Mouse (Mus musculus): ENCODE measurements around the gene Kalrn.
A peak's percentile ranks its signal among the peaks of the same experiment; 100 is the strongest.

Kalrn gene

DNA sequence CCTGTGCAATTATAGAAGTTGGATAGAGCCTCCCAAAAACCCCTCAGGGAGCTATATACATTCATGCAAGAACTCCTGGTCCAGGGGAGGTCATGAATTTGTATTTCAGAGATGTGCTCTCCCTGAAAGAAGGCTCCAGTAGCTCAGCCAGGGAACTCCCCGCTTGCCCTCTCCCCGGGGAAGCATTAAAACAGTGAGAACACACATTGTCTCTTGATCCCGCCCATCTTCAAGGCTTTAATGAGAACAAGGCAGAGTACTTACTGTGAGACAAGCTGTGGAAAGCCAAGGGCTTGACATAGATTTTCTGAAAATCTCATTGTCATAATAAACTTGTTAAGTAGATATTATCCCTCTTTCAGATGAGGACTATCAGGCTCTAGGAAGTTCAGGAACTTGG is 155.4 kb downstream of the Kalrn start:
- DNase-seq, result no peak

DNA sequence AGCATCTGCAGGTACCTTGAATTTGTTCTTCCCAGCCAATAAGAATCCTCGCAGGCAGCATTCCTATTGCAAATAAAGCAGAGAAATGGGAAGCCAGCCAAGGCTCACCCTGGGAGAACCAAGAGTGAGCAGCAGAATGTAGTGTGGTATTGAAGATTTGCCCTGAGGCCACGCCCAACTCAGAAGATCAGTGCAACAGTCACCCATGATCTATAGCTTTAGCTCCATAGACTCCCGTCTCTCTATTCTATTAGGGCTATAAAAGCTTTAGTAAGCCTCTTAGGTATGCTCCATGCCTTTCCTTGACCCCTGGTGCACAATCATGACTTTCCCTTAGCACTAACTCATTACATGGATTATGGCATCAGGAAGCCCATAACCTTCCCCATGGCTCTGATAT is 155.9 kb downstream of the Kalrn start:
- DNase-seq, result no peak

DNA sequence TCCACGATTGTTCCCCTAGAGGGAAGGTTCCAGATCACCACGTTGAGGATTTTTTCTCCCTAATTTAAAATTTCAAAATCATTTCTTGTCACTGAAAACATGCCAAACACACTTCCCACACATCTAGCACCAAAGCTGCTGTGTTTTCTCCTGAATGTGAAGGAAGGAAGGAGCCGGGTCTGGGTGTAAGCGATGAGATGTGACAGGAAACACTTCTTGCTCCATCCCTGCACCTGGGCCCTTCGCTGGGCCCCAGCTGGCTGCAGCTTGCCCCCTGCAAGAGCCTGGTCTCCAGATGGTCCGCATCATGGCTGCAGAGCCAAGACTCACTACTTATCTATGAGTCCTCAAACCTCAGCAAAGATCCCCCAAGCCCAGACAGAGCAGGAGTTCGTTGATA is 158.8 kb downstream of the Kalrn start:
- peak; percentile 46 for DNase-seq

DNA sequence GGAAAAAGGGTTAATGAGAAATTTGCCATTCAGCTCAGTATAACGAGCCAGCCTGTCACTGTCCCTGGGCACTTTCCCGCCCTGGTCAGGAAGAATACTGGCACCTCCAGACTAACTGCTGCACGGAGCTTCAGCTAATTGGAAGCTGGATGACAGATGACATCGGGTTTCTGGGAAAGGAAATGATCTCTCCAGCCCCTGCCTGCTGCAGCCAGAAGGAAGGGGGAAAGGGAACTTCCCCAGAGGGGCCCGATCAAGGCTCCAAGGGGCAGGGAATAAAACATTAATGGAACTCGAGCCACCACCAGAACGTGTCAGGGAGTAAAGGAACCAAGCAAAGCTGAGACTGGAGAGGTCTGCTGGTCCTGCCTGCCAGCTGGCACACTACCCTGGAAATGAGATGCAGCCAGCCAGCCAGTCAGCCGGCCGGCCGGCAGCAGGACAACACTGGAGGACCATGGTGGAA is 159.4 kb downstream of the Kalrn start:
- DNase-seq, result peak; percentile 65

DNA sequence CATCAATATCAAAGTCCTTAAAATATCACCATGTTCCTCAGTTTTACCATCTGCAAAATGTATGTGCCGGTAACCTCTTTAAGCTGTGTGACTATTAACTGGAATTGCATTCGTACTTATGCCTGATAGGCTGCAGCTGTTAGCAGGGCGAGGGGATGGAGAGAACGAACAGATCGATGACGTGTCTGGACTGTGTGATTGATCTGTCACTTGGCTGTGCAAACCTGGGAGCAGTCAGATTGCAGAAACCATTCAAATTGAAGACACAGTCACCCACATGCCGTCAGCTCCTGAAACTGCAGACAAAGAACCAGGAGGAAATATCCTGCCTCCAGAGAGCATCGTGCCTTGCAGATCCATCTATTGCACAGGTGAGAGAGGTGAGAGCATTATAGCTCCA is 166.3 kb downstream of the Kalrn start:
- no peak for DNase-seq

DNA sequence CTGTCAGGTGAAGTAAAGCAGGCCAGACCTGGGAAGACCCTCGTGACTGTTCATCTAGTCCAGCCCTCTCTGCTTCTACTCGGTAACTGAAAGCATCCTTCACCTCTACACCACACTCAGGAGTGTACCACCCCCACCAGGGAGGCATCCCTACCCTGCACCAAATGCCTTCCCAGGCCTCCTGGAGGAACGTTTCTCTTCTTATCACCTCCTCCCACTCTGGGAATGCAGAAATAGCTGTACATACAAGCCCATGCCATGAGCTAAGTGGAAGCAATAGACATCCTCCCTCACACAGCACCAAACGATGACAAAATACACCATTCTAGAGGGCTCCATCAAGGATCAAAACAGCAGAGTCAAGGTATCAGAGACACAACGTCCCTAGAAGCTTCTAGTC is 168.2 kb downstream of the Kalrn start:
- no peak for DNase-seq

DNA sequence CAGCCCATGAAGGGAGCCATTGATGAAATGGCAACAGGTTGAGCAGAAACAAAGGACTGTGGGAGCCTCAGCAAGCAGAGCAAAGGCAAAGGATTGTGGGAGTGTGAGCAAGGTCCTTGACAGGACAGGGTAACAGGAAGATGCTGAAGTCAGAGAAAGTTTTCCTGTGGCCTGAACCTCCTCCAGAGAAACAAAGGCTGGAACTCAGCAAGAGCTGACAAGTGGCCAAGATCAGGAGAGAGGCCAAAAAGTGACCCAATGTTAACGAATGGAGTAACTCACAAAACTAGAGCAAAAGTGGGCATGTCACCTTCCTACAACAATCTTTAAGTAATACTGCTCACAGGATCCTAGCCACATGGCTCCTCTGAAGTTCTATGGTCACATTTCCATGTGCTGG is 172.1 kb downstream of the Kalrn start:
- DNase-seq, result no peak

DNA sequence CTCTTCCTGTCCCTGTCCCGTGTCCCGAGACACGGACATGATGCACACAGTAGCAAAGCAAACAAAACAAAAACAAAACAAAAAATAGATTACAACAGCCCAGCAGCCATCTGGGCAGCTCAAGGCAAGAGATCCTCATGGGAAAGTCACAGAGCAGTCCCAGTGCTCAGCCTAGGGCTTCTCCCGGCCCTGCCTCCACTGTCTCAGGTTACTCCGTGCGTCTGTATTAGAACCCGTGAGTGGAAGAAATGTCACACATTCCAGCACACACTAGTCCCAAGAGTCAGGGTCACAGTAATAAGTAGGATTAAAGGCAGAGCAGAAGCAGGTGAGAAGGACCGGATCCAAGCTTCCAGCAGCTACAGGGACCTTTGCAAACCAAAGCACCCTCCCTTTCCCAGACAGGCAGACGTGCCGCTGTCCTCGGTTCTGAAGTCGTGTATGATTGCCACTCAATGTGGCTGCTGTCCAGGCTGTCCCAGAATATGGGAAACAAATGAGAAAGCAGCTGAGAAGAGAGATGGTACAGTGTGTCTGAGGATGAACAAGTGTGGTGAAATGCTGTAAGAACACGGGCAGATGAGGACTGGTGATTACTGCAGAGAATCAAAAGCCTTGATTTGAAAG is 173.1 kb downstream of the Kalrn start:
- peak; percentile 72 for DNase-seq

DNA sequence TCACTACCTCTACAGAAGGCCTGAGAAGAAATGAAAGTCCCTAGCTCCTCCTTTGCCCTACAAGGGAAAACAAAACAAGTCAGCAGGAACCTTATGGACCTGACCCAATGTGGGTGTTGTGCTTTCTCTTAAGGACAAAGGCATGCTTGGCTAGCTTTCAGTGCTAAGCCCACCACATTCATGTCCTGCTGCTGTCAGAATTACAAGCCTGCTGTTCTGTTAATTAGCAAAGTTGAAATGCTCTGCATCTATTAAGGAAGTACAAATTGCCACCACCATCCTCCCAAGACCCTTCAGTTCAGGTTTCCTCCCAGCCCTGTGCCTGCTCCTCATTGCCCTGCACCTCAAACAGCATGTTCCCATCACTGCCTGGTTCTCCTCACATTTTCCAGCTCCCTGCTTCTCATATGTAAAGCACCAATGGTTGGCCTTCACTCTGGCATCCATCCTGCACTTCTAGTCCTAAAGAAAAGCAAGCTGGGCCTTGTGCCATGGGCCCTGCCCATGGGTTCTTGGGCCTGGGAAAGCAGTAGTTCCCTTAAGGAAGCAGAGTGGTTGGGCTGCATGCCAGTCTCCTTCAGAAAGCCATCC is 178.0 kb downstream of the Kalrn start:
- peak; percentile 80 for DNase-seq

DNA sequence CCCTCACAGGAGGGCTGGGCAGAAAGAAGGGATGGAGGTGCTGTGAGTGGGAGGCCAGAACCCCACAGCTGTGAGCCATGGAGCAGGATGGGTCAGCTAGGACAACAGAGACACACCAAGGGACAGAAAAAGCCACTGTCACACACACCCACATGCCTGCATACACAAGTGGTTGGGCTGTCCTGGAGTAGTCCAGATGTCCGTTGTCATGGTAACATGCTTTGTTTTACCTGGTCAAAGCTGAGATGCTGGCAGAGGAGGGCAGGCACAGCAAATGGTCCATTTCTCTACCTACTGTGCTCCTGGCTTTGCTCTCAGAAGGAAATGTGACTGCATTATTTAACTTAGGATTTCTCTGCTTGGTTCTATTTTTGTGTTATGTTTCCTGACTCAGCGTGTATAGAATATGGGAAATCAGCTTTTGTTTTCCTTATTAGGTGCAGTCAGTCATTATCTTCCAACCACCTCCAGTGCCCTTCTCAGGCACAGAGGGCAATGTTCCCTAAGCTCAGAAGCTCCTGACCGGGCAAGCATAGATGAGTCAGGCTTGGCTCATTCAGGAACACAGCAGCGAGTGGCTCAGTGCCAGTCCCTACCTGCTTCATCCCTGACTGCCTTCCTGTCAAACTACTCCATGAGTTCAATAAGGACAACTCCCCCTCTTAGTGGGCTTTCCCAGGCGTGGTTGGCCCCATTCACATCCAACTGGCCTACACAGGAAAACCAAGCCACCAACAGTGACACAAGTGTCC is 183.6 kb downstream of the Kalrn start:
- DNase-seq, result no peak

DNA sequence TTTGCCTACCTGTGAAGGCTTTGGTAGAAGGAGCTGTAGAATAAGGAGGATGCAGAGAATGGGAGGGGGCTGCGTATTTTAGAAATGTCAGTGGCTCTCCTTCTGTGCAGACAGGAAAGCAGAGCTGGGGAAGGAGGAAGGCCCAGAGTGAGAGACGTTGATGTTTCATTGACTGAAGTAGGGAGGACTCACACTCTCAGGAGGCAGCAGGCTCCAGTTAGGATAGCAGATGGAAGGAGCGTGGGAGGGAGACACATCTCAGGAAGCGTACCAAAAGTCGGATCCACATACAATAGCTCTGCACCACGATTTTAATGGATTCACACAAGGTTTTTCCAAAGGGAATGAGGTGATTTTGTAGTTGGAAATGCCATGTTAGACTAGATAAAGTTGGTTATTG is 184.5 kb downstream of the Kalrn start:
- no peak for DNase-seq

DNA sequence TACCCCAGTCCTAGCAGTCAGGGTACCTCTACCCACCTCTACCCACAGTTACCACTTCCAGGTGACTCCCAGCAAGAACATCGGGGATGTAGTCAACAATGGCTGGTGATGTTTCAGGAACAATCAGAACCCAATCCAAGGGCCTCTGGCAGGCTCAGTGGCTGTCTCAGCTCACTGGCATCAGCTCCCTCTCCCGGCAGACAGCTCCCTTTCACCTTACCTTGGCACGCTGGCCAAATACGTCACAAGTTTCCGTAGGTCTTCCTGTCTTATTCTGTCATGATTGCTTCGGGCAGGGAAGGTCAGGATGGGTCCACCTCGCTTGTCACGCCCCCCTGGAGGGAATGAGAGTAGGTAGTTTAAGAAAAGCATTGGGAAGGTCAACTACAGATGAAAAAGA is 188.3 kb downstream of the Kalrn start:
- DNase-seq, result no peak

DNA sequence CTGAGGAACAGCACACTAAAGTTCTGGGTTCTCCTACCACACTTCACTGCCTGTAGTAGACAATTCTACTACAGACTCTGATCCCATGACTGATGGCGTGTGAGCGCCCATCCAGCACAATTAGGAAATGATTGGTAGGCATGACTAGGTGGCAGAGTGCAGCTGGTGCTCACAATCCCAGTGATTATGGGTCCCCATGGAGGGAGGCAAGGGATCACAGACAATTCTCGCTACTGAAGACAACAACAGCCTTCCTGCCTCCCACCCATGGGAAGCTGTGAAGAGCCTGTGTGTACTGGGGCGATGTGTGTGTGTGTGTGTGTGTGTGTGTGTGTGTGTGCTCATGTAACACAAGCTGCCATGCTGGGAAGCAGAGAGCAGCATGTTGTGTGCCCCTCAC is 190.3 kb downstream of the Kalrn start:
- no peak for DNase-seq

DNA sequence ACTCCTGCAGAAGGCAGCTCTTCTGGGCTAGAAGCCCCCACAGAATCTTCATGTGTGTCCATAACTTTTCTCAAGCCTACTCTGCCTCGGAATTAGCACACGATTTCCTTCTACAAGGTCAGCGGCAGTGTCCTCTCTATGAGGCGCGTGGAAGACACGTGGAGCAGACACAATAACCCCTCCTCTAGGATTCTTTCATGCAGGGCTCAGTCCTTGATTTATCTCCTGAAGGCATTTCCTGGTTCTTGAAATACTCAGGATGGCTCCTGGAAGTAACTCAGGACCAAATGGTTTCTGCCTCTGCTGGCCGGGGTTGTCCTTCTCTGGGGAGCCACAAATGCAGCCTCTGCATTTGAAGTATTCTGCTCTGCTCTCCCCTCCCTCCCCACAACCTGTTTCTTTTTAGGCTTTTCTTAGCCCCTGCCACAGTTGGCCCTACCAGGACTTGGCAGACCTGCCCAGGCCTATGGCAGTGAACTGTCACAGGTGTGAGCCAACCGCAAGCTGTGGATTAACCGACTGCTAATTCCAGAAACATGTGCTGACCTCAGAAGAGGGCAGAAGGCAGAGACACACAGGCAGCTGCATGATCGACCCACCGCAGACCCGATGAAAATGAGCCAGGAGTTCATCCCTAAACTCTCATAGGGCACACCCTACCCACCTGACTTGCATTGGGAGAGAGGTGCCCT is 197.0 kb downstream of the Kalrn start:
- DNase-seq, result no peak

DNA sequence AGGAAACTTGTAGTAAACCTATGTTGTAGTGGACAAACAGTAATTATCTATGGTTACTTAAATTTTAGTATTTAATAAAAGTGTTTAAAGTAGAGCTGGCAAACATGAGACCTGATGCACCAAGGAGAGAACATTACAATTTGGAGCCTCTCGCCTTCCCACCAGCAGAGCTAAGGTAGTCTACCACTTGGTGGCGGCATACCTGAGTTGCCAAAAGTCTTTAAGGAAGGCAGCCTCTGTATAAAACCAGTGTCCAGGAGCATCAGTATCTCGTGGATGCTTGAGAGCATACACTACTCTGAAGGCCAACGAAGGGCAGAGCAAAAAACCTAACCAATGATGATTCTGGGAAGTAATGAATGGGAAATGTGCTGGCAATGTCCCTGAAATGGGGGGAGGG is 199.8 kb downstream of the Kalrn start:
- DNase-seq, result no peak

DNA sequence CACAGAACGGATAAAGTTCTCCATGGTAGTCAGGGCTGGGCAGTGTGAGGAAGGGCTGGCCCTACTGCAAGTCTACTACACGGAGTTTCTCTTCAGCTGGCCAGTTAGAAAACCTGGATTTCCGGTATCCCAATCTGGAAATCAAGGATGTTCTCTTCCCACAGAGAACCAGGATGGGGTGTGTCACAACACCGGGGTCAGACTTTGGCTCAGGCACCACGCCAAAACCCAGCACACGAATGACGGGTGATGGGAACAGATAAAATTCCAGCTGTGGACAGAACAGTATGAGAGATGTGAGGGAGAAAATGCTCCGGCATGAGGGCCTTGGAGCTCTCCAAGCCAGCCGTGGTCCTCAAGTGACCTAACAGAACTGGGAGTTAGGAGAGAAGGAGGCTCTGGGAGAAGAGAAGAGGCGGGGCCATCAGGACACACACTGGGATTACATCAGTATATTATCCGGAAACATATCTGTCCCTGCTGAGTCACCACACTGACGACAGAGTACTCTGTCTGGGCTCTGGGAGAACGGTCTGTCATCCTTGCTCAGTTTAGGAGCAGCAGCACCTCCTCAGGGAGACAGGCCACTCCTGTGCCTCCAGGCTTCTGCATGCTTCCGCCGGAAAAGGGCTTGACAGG is 201.1 kb downstream of the Kalrn start:
- peak; percentile 69 for DNase-seq

DNA sequence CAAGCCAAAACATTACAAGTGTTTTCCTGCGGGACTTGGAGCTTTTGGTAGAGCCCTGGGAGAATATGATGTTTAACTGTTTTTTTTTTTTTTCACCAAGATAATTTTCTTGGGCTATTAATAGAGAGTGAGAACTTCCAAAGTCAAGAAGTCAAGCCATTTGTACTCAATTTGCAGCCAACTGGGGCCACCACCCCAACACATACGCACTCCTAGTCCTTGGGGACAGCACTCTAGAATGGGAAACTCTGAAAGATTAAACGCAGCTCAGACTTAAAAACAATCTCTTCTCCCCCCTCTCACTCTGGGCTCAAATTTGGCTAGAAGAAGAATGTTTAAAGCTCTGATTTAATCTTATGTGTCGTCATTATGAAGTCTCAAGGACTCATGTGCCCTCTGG is 214.1 kb downstream of the Kalrn start:
- no peak for DNase-seq

DNA sequence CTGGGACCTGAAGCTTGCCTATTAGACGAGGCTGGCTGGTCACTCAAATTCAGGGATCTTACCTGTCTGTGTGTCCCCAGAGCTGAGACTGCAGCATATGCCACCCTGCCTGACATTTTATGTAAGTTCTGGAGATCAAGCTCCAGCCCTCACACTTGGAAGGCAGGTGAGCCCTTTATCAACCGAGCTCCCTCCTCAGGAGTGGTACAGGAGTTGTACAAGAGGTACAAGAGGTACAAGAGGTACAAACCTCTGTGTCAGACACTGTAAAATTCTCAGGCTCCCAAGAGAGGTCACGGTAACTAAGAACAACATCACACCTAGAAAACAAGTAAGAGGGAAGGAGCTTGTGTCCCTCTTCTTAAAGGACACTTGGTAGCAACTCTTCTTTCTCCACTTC is 217.8 kb downstream of the Kalrn start:
- DNase-seq, result no peak

DNA sequence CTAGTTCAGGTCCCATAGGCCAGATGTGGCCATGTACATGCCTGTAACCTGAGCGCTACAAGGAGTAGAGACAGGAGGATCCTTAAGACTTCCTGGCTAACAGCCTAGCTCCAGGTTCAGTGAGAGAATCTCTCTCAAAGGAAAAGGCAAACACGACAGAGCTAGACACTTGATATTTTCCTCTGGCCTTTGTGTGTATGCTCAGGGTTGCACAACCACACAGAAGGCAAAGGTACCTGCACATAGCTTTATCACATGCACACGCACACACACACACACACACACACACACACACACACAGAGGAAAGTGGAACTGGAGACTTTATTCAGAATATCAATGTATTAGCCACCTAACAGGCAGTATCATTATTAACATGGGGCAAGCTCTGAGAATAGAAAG is 219.3 kb downstream of the Kalrn start:
- DNase-seq, result no peak

DNA sequence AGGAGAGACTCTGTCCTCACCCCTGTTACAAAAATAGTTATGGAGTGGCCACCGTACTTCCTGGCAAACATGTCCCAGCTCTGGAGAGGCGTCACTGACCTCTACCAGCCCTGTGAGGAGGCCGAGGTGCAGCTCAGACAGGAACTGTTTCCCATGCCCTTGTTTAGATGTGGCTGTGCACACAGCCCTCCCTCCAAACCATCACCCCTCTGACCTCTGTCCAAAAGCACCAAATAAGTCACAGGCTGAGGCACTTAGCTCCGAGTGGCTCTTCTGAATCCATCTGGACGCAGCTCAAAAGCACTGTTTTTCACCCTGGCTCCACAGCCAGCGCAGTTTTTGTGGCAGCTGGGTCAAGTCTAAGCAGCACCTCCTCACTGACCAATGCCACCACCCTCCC is 220.6 kb downstream of the Kalrn start:
- DNase-seq, result peak; percentile 70

DNA sequence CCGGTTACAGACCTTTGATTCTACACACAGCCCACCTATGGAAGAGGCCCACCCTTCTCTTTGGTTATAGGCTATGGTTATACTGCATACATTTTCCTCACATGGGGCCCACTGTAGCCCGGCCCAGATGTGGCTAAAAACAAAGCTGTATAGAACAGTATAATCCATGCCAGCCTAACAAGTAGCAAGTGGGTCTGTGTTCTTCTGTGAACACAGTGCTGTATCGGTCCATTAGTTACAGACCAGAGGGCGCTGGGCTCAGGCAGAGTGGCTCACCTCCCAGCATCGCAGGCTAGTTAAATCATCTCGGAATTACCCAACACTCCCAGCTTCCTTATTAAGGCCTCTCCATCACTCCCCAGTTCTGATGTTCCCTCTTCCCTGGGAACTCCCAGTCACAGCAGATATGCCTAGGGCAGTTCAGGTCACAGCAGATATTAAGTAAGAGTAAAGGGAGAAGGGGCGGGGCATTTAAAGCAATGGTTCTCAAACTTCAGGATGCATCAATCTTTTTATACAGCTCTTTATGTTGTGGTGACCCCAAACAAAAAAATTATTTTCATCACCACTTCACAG is 221.7 kb downstream of the Kalrn start:
- DNase-seq, result no peak

DNA sequence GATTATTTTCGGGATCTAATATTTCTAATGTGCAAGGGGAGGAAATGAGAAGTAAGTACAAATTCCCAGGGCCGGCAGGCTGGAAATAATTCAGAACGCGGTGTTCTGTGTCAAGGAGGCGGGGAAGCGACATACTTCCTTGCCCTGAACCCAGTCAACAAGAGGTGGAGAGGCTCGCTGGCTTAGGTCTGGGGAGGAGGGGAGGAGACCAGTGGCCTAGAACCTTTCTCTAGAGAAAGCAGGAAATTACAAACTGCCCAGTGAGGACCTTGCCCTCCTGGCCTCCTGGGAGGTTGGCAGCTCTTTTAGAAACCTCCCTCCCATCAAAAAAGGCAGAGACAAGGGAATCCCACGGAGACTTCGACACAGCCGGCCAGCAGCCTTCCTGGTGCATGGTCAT is 225.8 kb downstream of the Kalrn start:
- DNase-seq, result peak; percentile 54

Data from lung, postnatal 14 days (tissue).